Mouse (Mus musculus) mesoderm, embryonic 11.5 days (tissue): ENCODE measurements around the gene Lrp8.

Source experiments
- DNase-seq: peaks from one replicate; pipeline ENCODE4 v3.0.0-alpha.2; 2012; ENCODE audit warnings: low read depth, low spot score

Lrp8 gene

DNA sequence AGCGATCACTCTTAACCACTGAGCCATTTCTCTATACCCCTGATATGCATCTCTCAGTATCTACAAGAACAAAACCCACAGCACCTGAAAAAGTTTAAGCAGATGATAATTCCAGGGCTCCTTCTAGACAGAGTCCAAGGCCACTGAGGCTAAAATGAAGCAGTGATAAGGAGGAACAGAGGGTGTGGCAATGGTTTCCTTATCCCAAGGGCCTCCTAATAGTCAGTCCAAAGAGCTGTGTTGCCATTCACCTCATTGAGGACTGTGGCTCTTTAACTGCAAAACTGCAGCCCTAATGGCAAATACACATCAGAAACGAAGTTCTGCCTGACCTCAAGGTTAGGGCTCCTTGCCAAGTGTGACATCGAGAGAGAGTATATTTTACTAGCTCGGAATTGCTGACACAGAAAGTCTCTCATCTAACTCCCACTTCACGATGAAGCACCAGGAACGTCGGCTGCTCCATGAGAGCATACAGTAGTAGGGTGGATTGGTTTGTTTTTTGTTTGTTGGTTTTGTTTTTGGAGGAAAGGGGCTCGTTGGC is 119.2 kb downstream of the Lrp8 start:
- no peak for DNase-seq

DNA sequence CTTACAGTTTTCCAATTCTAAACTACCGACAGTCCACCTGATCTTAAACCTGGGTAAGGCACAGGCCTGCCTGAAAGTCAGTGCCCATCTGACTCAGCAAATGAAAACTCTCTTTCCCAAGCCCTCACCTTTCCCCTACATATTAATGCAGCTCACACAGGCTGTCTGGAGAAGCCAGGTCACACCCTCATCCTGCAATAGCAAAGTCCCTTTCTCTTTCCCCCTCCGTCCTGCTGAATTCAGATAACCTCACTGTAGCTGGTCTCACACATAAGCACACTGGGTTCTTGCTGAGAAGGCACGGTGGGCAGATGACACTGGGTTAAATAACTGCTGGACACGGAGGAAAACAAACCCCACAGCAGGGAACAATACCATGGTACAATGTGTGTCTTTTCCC is 119.9 kb downstream of the Lrp8 start:
- DNase-seq: no peak

DNA sequence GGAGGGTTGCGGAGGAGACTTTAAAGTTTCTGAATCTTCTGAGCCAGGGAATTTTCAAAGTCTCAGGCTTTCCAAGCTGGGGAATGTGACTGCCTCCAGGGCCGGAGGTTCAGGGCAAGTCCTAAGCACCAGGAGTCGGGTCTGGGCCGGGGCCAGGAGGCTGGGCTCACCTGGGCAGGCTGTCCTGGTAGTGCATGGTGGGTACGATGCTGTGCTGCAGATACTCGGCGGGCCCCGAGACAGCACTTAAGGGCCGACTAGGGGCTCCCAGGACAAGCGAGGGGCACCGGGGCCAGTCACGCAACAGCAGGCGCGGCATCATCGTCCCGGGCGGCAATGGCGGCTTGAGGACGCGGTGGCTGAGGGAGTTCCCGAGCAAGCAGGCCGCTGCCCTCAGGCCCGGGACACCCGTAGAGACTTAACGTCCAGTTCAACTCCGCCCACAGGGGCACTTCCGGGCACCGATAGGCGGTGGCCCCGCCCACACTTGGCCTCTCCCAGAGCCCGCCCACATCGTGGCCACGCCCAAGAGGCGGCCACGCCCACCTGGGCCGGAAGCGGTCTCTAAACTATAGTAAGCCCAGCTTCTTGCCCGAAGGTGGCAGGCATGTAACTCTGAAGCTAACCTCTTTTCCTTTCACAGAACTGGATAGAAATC is 121.2 kb downstream of the Lrp8 start, which contains the start of gene Cpt2:
Gene Cpt2 (minus strand): TSS at position 466 of the 658 bp plus-strand sequence.
- DNase-seq: peak; percentile 95

DNA sequence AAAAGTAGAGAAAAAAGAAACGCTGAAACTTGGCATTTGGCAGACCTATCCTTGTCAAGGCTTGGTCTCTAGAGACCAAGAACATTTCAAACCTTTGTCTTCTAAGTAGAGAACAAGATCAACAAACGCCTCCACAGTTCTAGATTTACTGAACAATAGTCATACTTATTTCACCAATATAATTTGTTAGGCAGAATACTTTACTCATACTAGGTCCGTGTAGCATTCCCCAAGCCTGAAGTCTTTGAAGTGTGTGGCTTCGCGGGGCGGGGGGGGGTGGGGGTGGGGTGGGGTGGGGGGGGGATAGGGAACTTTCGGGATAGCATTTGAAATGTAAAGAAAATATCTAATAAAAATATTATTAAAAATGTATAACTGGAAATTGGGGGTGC is 121.7 kb downstream of the Lrp8 start:
- DNase-seq: no peak
